Mouse (Mus musculus): ENCODE measurements at regions not wholly inside any gene's neighbourhood (a gene's known extent, or its start where the extent isn't known, plus 50 kb on each side); places are given as distances from the start of the nearest gene placed in this dataset.
A peak's percentile ranks its signal among the peaks of the same experiment; 100 is the strongest.

DNA sequence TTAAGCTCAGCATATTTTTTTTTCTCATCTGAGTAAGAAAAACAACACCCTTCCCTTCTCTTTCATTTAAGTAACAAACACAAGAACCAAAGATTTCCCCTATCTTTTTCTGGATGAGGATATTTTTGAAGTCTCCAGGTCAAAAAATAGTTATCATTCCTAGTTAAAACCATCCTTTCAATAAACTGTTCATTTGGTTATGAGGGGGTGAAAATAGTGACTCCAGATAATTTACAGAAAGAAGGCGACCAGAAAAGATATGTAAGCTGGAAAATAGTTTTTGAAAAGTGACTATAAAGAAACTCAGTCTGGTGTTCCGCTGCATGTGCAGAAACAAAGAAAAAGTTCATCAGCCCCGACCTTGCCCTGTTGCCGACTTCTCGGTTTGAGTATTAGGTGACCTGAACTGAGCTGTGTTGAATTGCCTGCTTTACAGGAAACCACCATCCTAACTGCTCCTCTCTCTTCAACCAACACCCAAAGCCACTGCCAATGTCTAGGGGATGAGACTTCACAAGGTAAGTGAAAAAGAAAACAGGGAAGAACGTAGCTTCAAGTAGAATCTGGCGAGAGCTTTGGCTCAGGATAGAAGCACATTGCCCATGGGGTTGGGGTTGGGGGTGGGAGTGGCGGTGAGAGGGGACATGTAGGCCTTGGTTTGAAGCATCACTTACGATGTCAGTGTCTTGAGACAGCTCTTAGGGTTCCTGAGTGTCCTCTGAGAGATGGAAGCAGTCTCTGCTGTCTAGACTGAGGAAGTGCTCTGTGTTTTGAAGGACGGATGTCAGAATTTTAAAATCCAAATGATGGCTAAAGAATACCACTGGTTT, 104.6 kb downstream of the Ube2e3 start:
- DNase-seq (ENCODE audit: low read depth, low spot score): no peak

GRCm38 (mm10) chr2:78973811-78974210, 105.9 kb downstream of the Ube2e3 start:
- no peak for DNase-seq (ENCODE audit: low read depth, low spot score)

DNA sequence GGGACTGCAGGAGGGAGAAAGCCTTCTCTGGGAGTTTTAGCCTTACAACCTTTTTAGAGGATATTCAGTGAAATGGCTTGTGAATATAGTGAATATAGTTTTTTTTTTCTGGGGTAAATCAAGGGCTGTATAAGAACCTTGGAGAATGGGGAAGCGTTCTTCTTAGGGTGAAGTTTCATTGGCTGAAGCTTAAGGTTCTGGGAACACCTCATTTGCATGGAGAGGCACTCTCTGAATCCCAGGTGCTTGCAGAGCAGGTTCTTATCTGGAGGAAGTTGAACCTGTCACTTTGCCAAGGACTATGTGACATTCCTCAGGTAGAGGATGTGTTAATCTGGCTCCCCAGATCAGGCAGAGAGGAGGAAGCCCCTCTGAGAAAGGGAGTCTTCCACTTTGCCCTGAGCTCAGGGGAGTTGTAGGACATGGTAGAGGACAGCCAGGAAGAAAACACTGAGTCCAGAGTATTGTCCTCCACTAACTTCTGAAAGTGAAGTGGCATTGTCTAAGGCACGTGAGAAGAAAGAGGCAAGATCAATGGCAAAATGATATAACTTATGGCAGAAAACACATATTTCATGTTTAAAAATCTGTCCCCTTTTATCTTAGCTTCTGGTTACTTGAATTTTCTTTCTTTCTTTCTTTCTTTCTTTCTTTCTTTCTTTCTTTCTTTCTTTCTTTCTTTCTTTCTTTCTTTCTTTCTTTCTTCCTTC, 106.9 kb downstream of the Ube2e3 start:
- DNase-seq (ENCODE audit: low read depth, low spot score): no peak

DNA sequence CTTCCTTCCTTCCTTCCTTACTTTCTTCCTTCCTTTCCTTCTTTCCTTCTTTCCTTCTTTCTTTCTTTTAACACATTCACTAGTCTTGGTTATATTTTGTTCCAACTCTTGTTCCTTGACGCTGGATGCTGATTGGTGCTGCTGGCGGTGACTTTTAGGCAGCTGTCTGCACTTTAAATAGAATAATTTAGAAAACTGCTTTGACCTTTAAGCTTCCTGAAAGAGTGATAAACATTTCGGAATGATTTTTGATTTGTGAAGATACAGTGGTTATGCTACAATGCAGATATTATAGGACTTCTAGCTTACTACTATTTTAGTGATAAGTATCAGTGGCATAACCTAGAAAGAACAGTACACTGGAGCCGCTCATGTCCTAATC, 107.5 kb downstream of the Ube2e3 start:
- DNase-seq (ENCODE audit: low read depth, low spot score): no peak

- DNase-seq (ENCODE audit: low read depth, low spot score): no peak
Observed at GRCm38 (mm10) chr2:78976084-78976483, 108.2 kb downstream of the Ube2e3 start.

- DNase-seq (ENCODE audit: low read depth, low spot score): peak; percentile 63
Observed at GRCm38 (mm10) chr2:78977632-78978397, 109.9 kb downstream of the Ube2e3 start.

DNA sequence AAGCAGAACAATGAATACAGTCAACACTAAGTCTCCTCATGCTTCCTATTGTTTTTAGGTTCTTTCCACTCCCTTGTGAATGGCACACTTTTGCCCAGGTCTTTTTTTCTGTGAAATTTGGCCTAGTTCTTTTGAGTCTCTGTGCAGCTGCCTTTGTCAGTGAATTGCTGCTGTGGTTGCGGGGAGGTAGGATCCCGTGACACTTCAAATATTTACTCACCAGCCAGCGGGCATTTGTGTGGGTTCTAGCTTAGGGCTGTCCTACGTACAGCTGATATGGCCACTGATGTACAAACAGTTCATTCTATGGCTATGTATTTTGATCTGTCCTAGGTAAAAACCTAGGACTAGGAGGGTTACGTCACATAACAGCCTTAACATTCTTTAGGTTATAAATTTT, 112.1 kb downstream of the Ube2e3 start:
- DNase-seq (ENCODE audit: low read depth, low spot score): no peak

GRCm38 (mm10) chr2:78980661-78981229, 112.8 kb downstream of the Ube2e3 start:
- peak; percentile 41 for DNase-seq (ENCODE audit: low read depth, low spot score)

DNA sequence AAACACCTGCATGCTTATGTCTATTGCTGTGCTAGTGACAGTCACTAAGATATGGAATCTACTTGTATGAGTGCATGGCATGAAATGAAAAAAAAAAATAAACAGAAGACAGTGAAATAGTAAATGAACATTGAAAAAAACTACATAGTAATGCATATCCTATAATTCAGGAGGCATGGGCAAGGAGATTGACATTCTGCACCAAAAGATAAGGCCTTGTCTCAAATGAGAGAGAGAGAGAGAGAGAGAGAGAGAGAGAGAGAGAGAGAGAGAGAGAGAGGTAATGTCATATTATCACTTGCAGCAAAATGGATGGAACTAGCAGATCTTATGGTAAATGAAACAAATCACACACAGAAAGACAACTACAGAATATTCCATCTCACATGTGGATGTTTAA, 115.4 kb downstream of the Ube2e3 start:
- DNase-seq (ENCODE audit: low read depth, low spot score): no peak

- no peak for DNase-seq (ENCODE audit: low read depth, low spot score)
Observed at GRCm38 (mm10) chr2:78983944-78984498, 116.1 kb downstream of the Ube2e3 start.

- DNase-seq (ENCODE audit: low read depth, low spot score): peak; percentile 23
Observed at GRCm38 (mm10) chr2:78986984-78987383, 119.1 kb downstream of the Ube2e3 start.

DNA sequence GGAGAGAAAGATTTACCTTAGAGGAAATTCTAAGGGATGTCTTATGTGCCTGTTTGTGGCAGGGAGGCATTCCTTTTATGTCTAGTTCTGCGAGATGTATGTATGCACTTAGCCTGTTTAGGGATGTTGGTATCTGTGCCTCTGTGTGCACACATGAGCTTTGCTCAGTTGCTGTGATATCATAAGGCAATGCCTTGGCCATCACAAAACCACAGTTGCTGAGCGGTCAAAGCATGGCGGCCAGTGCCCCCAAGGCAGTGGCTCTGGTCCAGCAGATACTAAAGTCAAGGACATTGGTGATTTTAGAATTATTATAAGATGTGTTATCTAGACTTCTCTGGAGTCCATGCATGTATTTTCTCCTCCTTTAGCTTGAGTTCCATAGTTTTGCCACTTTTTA, 119.5 kb downstream of the Ube2e3 start:
- no peak for DNase-seq (ENCODE audit: low read depth, low spot score)

DNA sequence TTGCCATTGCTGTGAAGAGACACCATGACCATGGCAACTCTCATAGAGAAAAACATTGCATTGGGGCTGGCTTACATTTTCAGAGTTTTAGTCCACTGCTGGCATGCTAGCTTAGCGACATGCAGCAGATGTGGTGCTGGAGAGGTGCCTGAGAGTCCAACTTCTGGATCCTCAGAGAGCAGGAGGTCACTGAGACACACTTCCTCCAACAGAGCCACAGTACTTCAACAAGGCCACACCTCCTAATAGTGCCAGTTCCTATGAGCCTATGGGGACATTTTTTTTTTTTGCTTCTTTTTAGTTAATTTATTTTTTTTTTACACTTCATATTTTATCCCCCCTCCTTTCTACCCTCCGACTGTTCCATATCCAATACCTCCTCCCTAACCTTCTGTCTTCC, 120.3 kb downstream of the Ube2e3 start:
- no peak for DNase-seq (ENCODE audit: low read depth, low spot score)

- no peak for DNase-seq (ENCODE audit: low read depth, low spot score)
Observed at GRCm38 (mm10) chr2:78994800-78995555, 127.1 kb downstream of the Ube2e3 start.

- DNase-seq (ENCODE audit: low read depth, low spot score): no peak
Observed at GRCm38 (mm10) chr2:78998637-78999036, 130.7 kb downstream of the Ube2e3 start.

DNA sequence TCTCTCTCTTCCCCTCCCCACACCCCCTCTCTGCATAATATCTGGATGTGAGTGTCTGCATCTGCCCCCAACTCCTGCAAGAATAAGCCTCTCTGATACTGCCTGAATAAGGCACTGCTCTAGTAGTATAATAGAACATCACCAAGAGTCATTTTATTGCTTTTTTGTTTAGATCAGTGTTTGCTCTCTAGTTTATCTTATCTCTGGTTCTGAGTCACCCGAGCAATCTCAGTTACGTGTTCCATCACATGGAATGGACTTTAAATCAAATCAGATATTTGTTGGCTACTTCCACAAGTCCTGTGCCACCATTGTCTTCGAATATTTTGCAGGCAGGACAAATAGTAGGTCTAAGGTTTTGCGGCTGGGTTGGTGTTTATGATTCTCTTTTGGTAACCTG, 131.5 kb downstream of the Ube2e3 start:
- DNase-seq (ENCODE audit: low read depth, low spot score): no peak

- DNase-seq (ENCODE audit: low read depth, low spot score): no peak
Observed at GRCm38 (mm10) chr2:79004862-79005261, 136.9 kb downstream of the Ube2e3 start.

DNA sequence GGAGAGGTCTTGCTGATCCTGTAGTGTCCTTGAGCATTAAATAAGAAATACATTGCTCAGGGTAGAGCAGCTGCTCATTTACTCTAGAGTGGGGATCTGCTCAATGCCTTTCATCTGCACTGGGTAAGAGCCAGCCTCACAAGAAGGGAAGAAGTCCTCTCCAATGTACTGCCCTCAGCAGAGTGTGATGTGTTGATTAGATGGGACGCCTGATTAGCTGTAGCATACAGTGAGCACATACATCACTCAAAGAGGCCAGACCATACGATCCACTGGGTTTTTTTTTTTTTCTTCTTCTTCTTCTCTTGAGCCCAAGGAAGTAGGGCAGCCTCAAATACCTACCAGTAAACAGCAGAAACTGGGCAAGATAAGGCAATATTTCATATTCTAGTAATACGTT, 140.7 kb downstream of the Ube2e3 start:
- DNase-seq (ENCODE audit: low read depth, low spot score): no peak

GRCm38 (mm10) chr2:79009791-79010190, 141.9 kb downstream of the Ube2e3 start:
- DNase-seq (ENCODE audit: low read depth, low spot score): peak; percentile 81

GRCm38 (mm10) chr2:79010273-79010672, 142.3 kb downstream of the Ube2e3 start:
- peak; percentile 42 for DNase-seq (ENCODE audit: low read depth, low spot score)
